Mouse (Mus musculus): ENCODE data around the gene Map4k3. TPM values are rescaled to one million over a fixed set of nuclear protein-coding genes. Genes with fewer than 3 reads are reported as not detected.
"Not testable (repeated sequence)": the region's sequence is repeated elsewhere in the genome, so short reads cannot be mapped to it uniquely, and the experiment has no call there.

Gene Map4k3
- total and polyA plus RNA-seq, 2 experiments from 2014 or later: 17.3 to 60.9 TPM

DNA sequence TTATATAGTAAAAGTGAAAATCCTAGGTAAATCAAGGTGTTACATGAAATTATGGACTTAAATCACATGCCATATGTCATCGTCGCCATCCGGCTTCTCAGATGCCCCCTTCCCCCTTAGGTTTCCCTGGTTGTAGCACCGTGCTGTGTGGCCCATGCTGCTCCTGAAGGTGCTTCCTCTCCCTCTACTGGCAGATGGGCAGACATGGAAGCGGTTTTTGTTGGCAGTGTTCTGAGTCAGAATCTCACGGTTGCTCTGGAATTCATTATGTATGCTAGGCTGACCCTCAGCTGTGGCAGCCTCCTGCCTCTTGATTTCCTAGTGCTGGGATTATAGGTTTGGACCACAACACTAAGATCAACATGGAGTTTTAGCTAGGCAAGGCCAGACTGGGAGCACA is 191.1 kb downstream of the Map4k3 start:
- no peak for ATAC-seq (ENCODE audit: low FRiP score)
- WGBS: 62% methylated on average over 6 of the region's 6 CpGs
- DNase-seq (ENCODE audit: low spot score): peak; percentile 39

GRCm38 (mm10) chr17:80535633-80536032 is 192.7 kb downstream of the Map4k3 start:
- no peaks in the 10 kb centered on the region for H3K27me3 ChIP-seq (ENCODE audit: insufficient read depth, low read length)
- H3K4me1 ChIP-seq (ENCODE audit: insufficient read depth, low read length): no peaks in the 10 kb centered on the region
- no peak overlapping the region for H3K9ac ChIP-seq (replicated peaks; ENCODE audit: low read length, poor library complexity, severe bottlenecking)
- no peak overlapping the region for H3K4me3 ChIP-seq (ENCODE audit: low read depth, low read length)
- no peak overlapping the region for H3K27ac ChIP-seq (ENCODE audit: low read depth, low read length)
- H3K4me2 ChIP-seq (ENCODE audit: low read depth, low read length, poor library complexity, severe bottlenecking): no peak overlapping the region
- no peak for TF ChIP-seq CTCF (IDR thresholded peaks at IDR 0.05)
- ATAC-seq (ENCODE audit: low FRiP score): no peak
- WGBS: 71% methylated on average over 6 of the region's 6 CpGs
- DNase-seq (ENCODE audit: low spot score): no peak
- H3K36me3 ChIP-seq (ENCODE audit: insufficient read depth, low read length): no peaks in the 10 kb centered on the region
- no peaks in the 10 kb centered on the region for H3K9me3 ChIP-seq (ENCODE audit: low read length)

More for the DNA sequence above, 191.1 kb downstream of the Map4k3 start:
- TF ChIP-seq CTCF (IDR thresholded peaks at IDR 0.05): no peak
- no peak overlapping the region for H3K4me3 ChIP-seq (ENCODE audit: low read depth, low read length)
- H3K36me3 ChIP-seq (ENCODE audit: insufficient read depth, low read length): no peaks in the 10 kb centered on the region
- no peak overlapping the region for H3K27ac ChIP-seq (ENCODE audit: low read depth, low read length)
- no peak overlapping the region for H3K4me2 ChIP-seq (ENCODE audit: low read depth, low read length, poor library complexity, severe bottlenecking)
- no peaks in the 10 kb centered on the region for H3K9me3 ChIP-seq (ENCODE audit: low read length)
- no peaks in the 10 kb centered on the region for H3K4me1 ChIP-seq (ENCODE audit: insufficient read depth, low read length)
- H3K27me3 ChIP-seq (ENCODE audit: insufficient read depth, low read length): no peaks in the 10 kb centered on the region
- H3K9ac ChIP-seq (replicated peaks; ENCODE audit: low read length, poor library complexity, severe bottlenecking): no peak overlapping the region

- not testable (repeated sequence) for H3K27me3 ChIP-seq (ENCODE audit: insufficient read depth, low read length); DNase-seq (ENCODE audit: low spot score); H3K9me3 ChIP-seq (ENCODE audit: low read length); H3K4me3 ChIP-seq (ENCODE audit: low read depth, low read length); H3K9ac ChIP-seq (replicated peaks; ENCODE audit: low read length, poor library complexity, severe bottlenecking); H3K36me3 ChIP-seq (ENCODE audit: insufficient read depth, low read length); ATAC-seq (ENCODE audit: low FRiP score); H3K27ac ChIP-seq (ENCODE audit: low read depth, low read length); H3K4me1 ChIP-seq (ENCODE audit: insufficient read depth, low read length); H3K4me2 ChIP-seq (ENCODE audit: low read depth, low read length, poor library complexity, severe bottlenecking)
- WGBS: 83% methylated on average over 2 of the region's 2 CpGs
Measured at GRCm38 (mm10) chr17:80531351-80531750, 196.9 kb downstream of the Map4k3 start.

Other genes starting within 250 kb of the Map4k3 start
- 29.0 and 34.3 TPM in 2 replicates for gene Sos1, start 248.0 kb downstream of the Map4k3 start, total RNA-seq (2014; rRNA removed)
- 6.2 and 7.2 TPM in 2 replicates for gene Sos1, start 248.0 kb downstream of the Map4k3 start, polyA plus RNA-seq (2015; fragmentation: Nextera tagmentation; extraction: Ambion mirVana)
- 6.9 and 7.9 TPM in 2 replicates for gene Cdkl4, start 150.7 kb downstream of the Map4k3 start, total RNA-seq (2014; rRNA removed)
- 5.4 and 6.0 TPM in 2 replicates for gene Cdkl4, start 150.7 kb downstream of the Map4k3 start, polyA plus RNA-seq (2015; fragmentation: Nextera tagmentation; extraction: Ambion mirVana)
- 21.9 and 26.5 TPM in 2 replicates for gene Tmem178, start 216.1 kb upstream of the Map4k3 start, total RNA-seq (2014; rRNA removed)
- 18.9 and 20.1 TPM in 2 replicates for gene Tmem178, start 216.1 kb upstream of the Map4k3 start, polyA plus RNA-seq (2015; fragmentation: Nextera tagmentation; extraction: Ambion mirVana)

Measured in midbrain, postnatal 0 days (tissue).